Mouse (Mus musculus) small intestine, adult 2 months (tissue): ENCODE results near the gene Usmg5. TPM values are rescaled to one million over a fixed set of nuclear protein-coding genes. Genes with fewer than 3 reads are reported as not detected.
A peak's percentile ranks its signal among the peaks of the same experiment; 100 is the strongest.
"Not testable (repeated sequence)": the region's sequence is repeated elsewhere in the genome, so short reads cannot be mapped to it uniquely, and the experiment has no call there.

Experiments used
- H3K27ac ChIP-seq: fragments of 200-500 bp; 2 replicates; pipeline ENCODE4 v1.5.1; 2012; ENCODE audit warnings: low read depth, low read length, control low read depth, inconsistent platforms; ENCODE audit not compliant: insufficient read depth
- H3K27me3 ChIP-seq: fragments of 200-500 bp; 2 replicates; pipeline ENCODE4 v1.6.1; 2012; ENCODE audit warnings: mild to moderate bottlenecking, moderate library complexity, low read length, inconsistent platforms; ENCODE audit not compliant: control insufficient read depth, insufficient read depth
- H3K36me3 ChIP-seq: fragments of 200-500 bp; 2 replicates; pipeline ENCODE4 v1.6.1; 2012; ENCODE audit warnings: mild to moderate bottlenecking, low read length, control low read depth, inconsistent platforms; ENCODE audit not compliant: control insufficient read depth, insufficient read depth
- H3K4me1 ChIP-seq: fragments of 200-500 bp; 2 replicates; pipeline ENCODE4 v1.6.1; 2012; ENCODE audit warnings: low read length, inconsistent platforms, mixed read lengths; ENCODE audit not compliant: control insufficient read depth, insufficient read depth, insufficient read length
- H3K4me3 ChIP-seq: fragments of 200-500 bp; 2 replicates; pipeline ENCODE4 v1.5.1; 2012; ENCODE audit warnings: low read depth, mild to moderate bottlenecking, control low read depth, inconsistent platforms, low read length, moderate library complexity
- CTCF ChIP-seq: fragments of 200-500 bp; IDR thresholded peaks from 2 replicates; pipeline ENCODE4 v1.5.1; 2012; ENCODE audit warnings: low read depth, mild to moderate bottlenecking, control low read depth, inconsistent platforms, low read length, moderate library complexity, mixed read lengths; ENCODE audit not compliant: insufficient replicate concordance, insufficient read length; ENCODE audit errors: extremely low read depth
- POLR2A ChIP-seq: fragments of 200-500 bp; IDR thresholded peaks from 2 replicates; pipeline ENCODE4 v1.6.1; 2012; ENCODE audit warnings: low read depth, mild to moderate bottlenecking, control low read depth, inconsistent platforms, low read length, moderate library complexity
- WGBS: fragments of 180-500 bp; shearing (Covaris S2); methylation state at CpG from one replicate; pipeline ENCODE4 v1.1.7; 2018; 5-methylcytosine and 5-hydroxymethylcytosine counted together
- polyA plus RNA-seq: library from polyadenylated mRNA; depleted of rRNA; stranded (reverse); fragments of >200 nt; gene quantifications from 2 replicates; pipeline ENCODE4 v1.2.3, GENCODE M21; 2012; rRNA removed

Gene Usmg5
- polyA plus RNA-seq: 17.8 and 34.7 TPM in 2 replicates

- TF ChIP-seq POLR2A: peak; percentile 71
- no peak for TF ChIP-seq CTCF
- Histone ChIP-seq H3K4me3 (peak within 1 kb of the TSS; percentile 83), H3K27ac (peak within 1 kb of the TSS; percentile 73), H3K4me1 (peaks cover 2% of the 10 kb centered on the region; the same call in 1 of the 2 replicates), H3K36me3 (peaks cover 19% of the 10 kb centered on the region), H3K27me3 (no peaks in the 10 kb centered on the region)
- WGBS: under 1% methylated on average over 56 of the region's 56 CpGs
These were observed at the start of gene Usmg5, which contains the start of gene Pdcd11 for GRCm38 (mm10) chr19:47090550-47091156. Usmg5 (minus strand) TSS chr19:47090647. Pdcd11 (plus strand) TSS chr19:47090768.

GRCm38 (mm10) chr19:47139611-47140010 lies 49.2 kb upstream of the Usmg5 start:
- H3K27ac ChIP-seq, H3K36me3 ChIP-seq, H3K27me3 ChIP-seq, H3K4me3 ChIP-seq: not testable (repeated sequence)
- peaks cover 19% of the 10 kb centered on the region for H3K4me1 ChIP-seq
- WGBS: 63% methylated on average over 7 of the region's 7 CpGs

GRCm38 (mm10) chr19:47137771-47138421 lies 47.4 kb upstream of the Usmg5 start, which contains the start of gene Calhm2:
Calhm2 (minus strand) TSS chr19:47138294.
- Histone ChIP-seq H3K4me3 (peak within 1 kb of the TSS; percentile 84), H3K27me3 (no peaks in the 10 kb centered on the region), H3K27ac (peak within 1 kb of the TSS; percentile 79), H3K36me3 (peaks cover 2% of the 10 kb centered on the region; the same call in 1 of the 2 replicates), H3K4me1 (peaks cover 21% of the 10 kb centered on the region)
- TF ChIP-seq CTCF (no peak), POLR2A (no peak)
- 2% methylated on average over 28 of the region's 28 CpGs for WGBS

- H3K36me3 ChIP-seq: peaks cover 6% of the 10 kb centered on the region; the same call in 1 of the 2 replicates
- H3K4me1 ChIP-seq: peaks cover 24% of the 10 kb centered on the region
- peak overlapping the region; percentile 84 for H3K4me3 ChIP-seq
- peak overlapping the region; percentile 76 for H3K27ac ChIP-seq
- H3K27me3 ChIP-seq: no peaks in the 10 kb centered on the region
- 4% methylated on average over 6 of the region's 6 CpGs for WGBS
- TF ChIP-seq POLR2A (no peak), CTCF (no peak)
These were observed 46.7 kb upstream of the Usmg5 start for GRCm38 (mm10) chr19:47137051-47137581.

DNA sequence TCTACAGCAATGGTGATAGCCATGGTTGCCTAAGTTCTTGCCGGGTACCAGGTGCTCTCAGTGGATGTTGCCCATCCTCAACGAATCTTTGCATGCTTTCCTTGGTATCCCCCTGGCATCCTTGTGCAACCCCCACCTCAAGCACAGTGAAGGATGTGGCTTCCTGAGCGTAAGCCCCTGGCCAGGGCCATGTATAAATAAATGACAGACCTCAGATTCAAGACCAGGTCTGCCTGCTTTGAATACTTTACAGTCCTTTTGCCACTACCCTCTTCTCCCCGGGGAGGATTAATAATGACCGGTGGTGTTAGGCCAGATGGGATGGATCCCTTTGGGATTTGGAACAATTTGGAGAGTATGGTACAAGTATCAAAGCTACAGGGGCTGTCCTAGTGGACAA lies 45.7 kb upstream of the Usmg5 start:
- Histone ChIP-seq H3K36me3 (peaks cover 14% of the 10 kb centered on the region), H3K4me3 (no peak overlapping the region), H3K4me1 (peaks cover 24% of the 10 kb centered on the region), H3K27me3 (no peaks in the 10 kb centered on the region), H3K27ac (no peak overlapping the region)
- WGBS: 80% methylated on average over 5 of the region's 5 CpGs
- TF ChIP-seq POLR2A (no peak), CTCF (no peak)

DNA sequence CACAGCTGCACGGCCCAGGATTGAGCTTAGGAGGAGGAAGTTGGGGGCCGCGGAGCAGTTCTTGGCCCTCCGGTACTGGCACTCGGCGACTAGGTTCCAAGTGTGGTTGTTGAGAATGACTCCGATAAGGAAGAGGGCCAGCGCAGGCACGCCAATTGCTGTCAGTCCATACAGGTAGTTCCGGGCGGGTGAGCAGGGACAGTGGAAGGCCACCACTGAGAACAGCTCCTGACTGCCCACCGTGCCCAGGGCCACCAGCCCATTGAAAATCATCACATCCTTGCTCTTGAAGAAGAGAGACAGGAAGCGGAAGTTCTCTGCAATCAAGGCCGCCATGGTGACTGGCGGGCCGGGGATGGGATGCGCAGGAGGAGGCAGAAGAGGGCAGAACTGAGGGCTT lies 45.1 kb upstream of the Usmg5 start:
- H3K27ac ChIP-seq: no peak overlapping the region
- 94% methylated on average over 16 of the region's 17 CpGs for WGBS

DNA sequence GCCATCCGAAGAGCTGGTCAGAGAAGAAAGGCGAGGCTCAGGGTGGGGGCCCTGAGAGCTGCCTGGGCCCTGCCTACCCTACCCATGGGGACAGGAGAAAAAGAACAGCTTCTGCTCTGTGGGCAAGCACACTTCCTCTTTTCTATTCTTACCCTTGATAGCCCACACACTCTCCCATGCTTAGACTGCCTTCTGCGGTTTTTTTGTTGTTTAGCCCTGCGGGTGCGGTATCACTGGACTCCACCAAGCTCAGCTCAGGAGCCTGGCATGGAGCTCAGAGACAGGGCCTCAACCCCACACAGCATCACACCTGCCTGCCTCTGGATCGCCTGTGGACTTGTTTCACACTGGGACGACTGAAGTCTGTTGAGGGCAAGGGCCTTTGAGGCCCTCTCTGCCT lies 42.7 kb upstream of the Usmg5 start:
- Histone ChIP-seq H3K27ac (peak overlapping the region; percentile 27; the same call in 1 of the 2 replicates), H3K4me1 (peaks cover 21% of the 10 kb centered on the region), H3K4me3 (no peak overlapping the region; the same call in 1 of the 2 replicates), H3K36me3 (peaks cover 43% of the 10 kb centered on the region), H3K27me3 (no peaks in the 10 kb centered on the region)
- no peak for TF ChIP-seq POLR2A
- TF ChIP-seq CTCF: no peak
- 74% methylated on average over 7 of the region's 7 CpGs for WGBS

More for the DNA sequence above, 45.1 kb upstream of the Usmg5 start:
- TF ChIP-seq CTCF: no peak
- no peak for TF ChIP-seq POLR2A
- H3K4me1 ChIP-seq: peaks cover 24% of the 10 kb centered on the region
- H3K27me3 ChIP-seq: no peaks in the 10 kb centered on the region
- H3K36me3 ChIP-seq: peaks cover 19% of the 10 kb centered on the region
- H3K4me3 ChIP-seq: no peak overlapping the region
